Mouse (Mus musculus) lung, embryonic 14.5 days (tissue): ENCODE measurements at regions not wholly inside any gene's neighbourhood (a gene's known extent, or its start where the extent isn't known, plus 50 kb on each side); places are given as distances from the start of the nearest gene placed in this dataset.

Source experiments
- ATAC-seq: fragments of 200-750 bp; cut with Nextera tagmentation; 2 replicates; pipeline ENCODE4 v1.8.0; 2017; ENCODE audit warnings: mild to moderate bottlenecking, moderate TSS enrichment, moderate library complexity; ENCODE audit not compliant: insufficient read depth
- DNase-seq: peaks from one replicate; pipeline ENCODE4 v3.0.0-alpha.2; 2015
- H3K27ac ChIP-seq: fragments of 300-500 bp; sonication (generic); 2 replicates; pipeline ENCODE4 v1.5.1; 2014; ENCODE audit warnings: low read depth, mild to moderate bottlenecking, moderate library complexity
- H3K27me3 ChIP-seq: fragments of 300-500 bp; sonication (generic); 2 replicates; pipeline ENCODE4 v1.6.1; 2014; ENCODE audit warnings: low read length, control low read depth; ENCODE audit not compliant: insufficient read depth
- H3K36me3 ChIP-seq: fragments of 300-500 bp; sonication (generic); 2 replicates; pipeline ENCODE4 v1.6.1; 2014; ENCODE audit warnings: control low read depth; ENCODE audit not compliant: insufficient read depth
- H3K4me1 ChIP-seq: fragments of 300-500 bp; sonication (generic); 2 replicates; pipeline ENCODE4 v1.6.1; 2014; ENCODE audit warnings: antibody characterized with exemption, control low read depth; ENCODE audit not compliant: insufficient read depth
- H3K4me2 ChIP-seq: fragments of 300-500 bp; sonication (generic); 2 replicates; pipeline ENCODE4 v1.6.1; 2014; ENCODE audit warnings: mild to moderate bottlenecking
- H3K4me3 ChIP-seq: fragments of 300-500 bp; sonication (generic); 2 replicates; pipeline ENCODE4 v1.5.1; 2014; ENCODE audit warnings: low read depth, low read length
- H3K9ac ChIP-seq: fragments of 300-500 bp; sonication (generic); 2 replicates; pipeline ENCODE4 v1.6.1; 2014
- H3K9me3 ChIP-seq: fragments of 300-500 bp; sonication (generic); 2 replicates; pipeline ENCODE4 v1.6.1; 2016; ENCODE audit warnings: low read depth, low read length, control low read depth
- CTCF ChIP-seq: IDR thresholded peaks from 2 replicates; pipeline ENCODE4 v1.5.1; 2016; ENCODE audit warnings: antibody characterized with exemption, low read depth
- WGBS: fragments of 180-500 bp; shearing (Covaris S2); extraction: QIAGEN DNeasy Blood & Tissue Kit; methylation state at CpG from one replicate; pipeline ENCODE4 v1.1.7; 2014; 5-methylcytosine and 5-hydroxymethylcytosine counted together

DNA sequence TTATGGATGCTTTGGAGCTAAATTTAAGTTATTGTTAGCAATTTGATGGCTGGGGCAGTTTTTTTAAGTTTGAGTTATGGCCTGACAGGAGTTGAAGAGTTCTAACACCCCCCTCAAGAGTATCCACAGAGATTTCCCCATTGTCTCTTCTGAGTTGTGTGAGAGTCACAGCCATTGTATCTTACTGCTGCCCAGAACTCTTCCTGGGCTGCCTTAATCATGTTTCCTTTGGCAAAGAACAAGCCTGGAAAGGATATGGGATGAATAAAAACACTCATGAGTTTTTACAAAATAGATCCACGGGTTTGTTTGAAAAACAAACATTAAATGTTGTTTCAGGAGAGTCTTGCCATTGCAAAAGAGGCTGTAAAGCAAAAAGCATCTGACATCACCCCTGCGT lies 343.5 kb upstream of the Gm11146 start:
- Histone ChIP-seq H3K27me3 (no peaks in the 10 kb centered on the region), H3K9me3 (no peaks in the 10 kb centered on the region), H3K4me1 (no peaks in the 10 kb centered on the region), H3K4me3 (no peak overlapping the region), H3K27ac (no peak overlapping the region), H3K36me3 (no peaks in the 10 kb centered on the region), H3K4me2 (no peak overlapping the region), H3K9ac (no peak overlapping the region)
- no peak for ATAC-seq
- WGBS = 48% methylated on average over 2 of the region's 2 CpGs
- no peak for TF ChIP-seq CTCF
- no peak for DNase-seq

DNA sequence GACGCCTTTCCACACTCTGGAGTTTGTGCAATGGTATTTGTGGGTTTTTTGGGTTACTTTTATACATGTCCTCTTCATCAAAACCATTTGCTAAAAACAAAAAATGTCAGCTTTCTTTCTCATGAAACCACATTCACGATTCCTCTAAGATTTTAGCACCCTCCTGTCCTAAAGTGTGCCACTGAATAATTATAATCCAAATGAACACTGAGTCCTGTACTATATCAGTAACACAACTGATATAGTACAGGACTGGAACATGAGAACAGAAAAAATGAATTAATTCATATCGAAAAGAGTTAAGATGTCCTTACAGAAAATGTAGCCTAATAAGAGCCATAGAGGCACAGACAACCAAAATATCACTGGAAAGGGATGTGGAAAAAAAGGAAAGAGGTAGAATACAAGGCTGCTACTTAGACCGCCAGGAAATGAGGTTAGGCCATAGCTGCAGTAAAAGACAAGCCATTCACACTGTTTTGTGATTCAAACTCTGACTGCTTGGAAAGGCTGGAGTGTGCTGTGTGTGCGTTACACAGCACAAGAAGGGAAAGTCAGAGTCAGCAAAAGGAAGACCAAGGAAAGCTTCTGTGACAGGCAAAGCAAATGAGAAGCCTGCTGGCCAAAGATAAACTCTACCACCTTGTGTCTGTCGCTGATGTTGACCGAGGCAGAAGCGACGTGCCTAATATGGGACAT lies 329.3 kb upstream of the Gm11146 start:
- ATAC-seq (no peak), DNase-seq (no peak)
- WGBS = 73% methylated on average over 9 of the region's 9 CpGs
- Histone ChIP-seq H3K27me3 (no peaks in the 10 kb centered on the region), H3K4me2 (no peak overlapping the region), H3K27ac (no peak overlapping the region), H3K4me1 (no peaks in the 10 kb centered on the region), H3K9me3 (no peaks in the 10 kb centered on the region), H3K9ac (no peak overlapping the region), H3K4me3 (no peak overlapping the region), H3K36me3 (no peaks in the 10 kb centered on the region)
- TF ChIP-seq CTCF = no peak

GRCm38 (mm10) chr16:77914160-77915070 lies 312.5 kb upstream of the Gm11146 start:
- Histone ChIP-seq H3K4me1 (no peaks in the 10 kb centered on the region), H3K27ac (no peak overlapping the region), H3K9me3 (no peaks in the 10 kb centered on the region), H3K36me3 (no peaks in the 10 kb centered on the region), H3K9ac (no peak overlapping the region), H3K4me3 (no peak overlapping the region), H3K4me2 (no peak overlapping the region), H3K27me3 (no peaks in the 10 kb centered on the region)
- DNase-seq = no peak
- 61% methylated on average over 6 of the region's 6 CpGs for WGBS
- ATAC-seq = no peak
- no peak for TF ChIP-seq CTCF

GRCm38 (mm10) chr16:77894247-77894646 lies 292.4 kb upstream of the Gm11146 start:
- peak; percentile 14 for DNase-seq
- no peak for TF ChIP-seq CTCF

GRCm38 (mm10) chr16:77893690-77894089 lies 291.8 kb upstream of the Gm11146 start:
- Histone ChIP-seq H3K27ac (no peak overlapping the region), H3K27me3 (no peaks in the 10 kb centered on the region), H3K4me1 (0 out of 2 replicates have a peak, but pooled peaks cover 6% of the 10 kb centered on the region), H3K9ac (no peak overlapping the region), H3K9me3 (no peaks in the 10 kb centered on the region), H3K36me3 (no peaks in the 10 kb centered on the region), H3K4me3 (no peak overlapping the region), H3K4me2 (no peak overlapping the region)
- 68% methylated on average over 2 of the region's 2 CpGs for WGBS
- TF ChIP-seq CTCF = no peak
- DNase-seq = no peak
- ATAC-seq = no peak

More at GRCm38 (mm10) chr16:77894247-77894646, 292.4 kb upstream of the Gm11146 start:
- 41% methylated on average over 2 of the region's 2 CpGs for WGBS
- H3K4me3 ChIP-seq = no peak overlapping the region
- 0 out of 2 replicates have a peak, but pooled peaks cover 6% of the 10 kb centered on the region for H3K4me1 ChIP-seq
- H3K9me3 ChIP-seq = no peaks in the 10 kb centered on the region
- no peaks in the 10 kb centered on the region for H3K36me3 ChIP-seq
- no peaks in the 10 kb centered on the region for H3K27me3 ChIP-seq
- no peak for ATAC-seq
- H3K9ac ChIP-seq = no peak overlapping the region
- H3K27ac ChIP-seq = no peak overlapping the region
- H3K4me2 ChIP-seq = no peak overlapping the region

DNA sequence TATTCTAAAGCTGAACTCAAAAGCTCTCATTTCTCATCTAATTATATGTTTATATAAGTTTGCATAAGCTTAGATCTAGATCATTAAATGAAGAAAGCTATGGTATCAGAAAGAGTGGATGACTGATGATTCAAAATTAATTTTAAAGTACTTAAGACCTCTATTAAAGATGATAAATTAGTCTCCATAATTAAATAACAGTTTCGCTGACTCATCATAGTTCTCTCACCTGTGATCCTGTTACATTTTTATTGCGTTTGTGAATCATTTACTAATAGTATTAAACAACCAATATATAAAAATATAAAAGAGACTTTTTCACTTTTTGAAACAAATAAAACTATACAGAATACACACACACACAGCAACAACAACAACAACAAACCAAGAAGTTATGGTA lies 290.8 kb upstream of the Gm11146 start:
- DNase-seq (no peak), ATAC-seq (no peak)
- no peaks in the 10 kb centered on the region for H3K27me3 ChIP-seq
- no peak for TF ChIP-seq CTCF
- WGBS = 84% methylated on average over 2 of the region's 2 CpGs
- H3K9ac ChIP-seq = no peak overlapping the region
- no peaks in the 10 kb centered on the region for H3K36me3 ChIP-seq
- H3K27ac ChIP-seq = no peak overlapping the region
- H3K4me2 ChIP-seq = no peak overlapping the region
- H3K4me3 ChIP-seq = no peak overlapping the region
- H3K9me3 ChIP-seq = no peaks in the 10 kb centered on the region
- H3K4me1 ChIP-seq = 0 out of 2 replicates have a peak, but pooled peaks cover 6% of the 10 kb centered on the region

DNA sequence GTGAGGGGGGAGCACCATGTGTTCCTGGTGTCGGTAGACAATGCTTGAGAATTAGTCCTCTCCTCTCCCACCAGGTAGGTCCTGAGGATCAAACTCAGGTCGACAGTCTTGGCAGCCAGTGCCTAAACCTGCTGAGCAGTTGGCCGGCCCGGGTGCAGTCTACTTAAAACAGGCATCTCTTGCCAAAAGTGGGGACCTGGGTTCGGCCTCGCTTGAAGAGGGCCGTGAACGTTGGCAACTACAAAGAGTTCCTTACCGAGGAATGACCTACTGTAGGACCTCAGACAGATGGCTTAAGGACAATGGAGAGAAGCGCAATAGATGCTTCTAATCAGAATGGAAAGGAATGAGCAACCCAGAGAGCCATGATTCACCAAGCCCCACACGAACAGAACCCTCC lies 287.5 kb upstream of the Gm11146 start:
- no peaks in the 10 kb centered on the region for H3K27me3 ChIP-seq
- ATAC-seq = no peak
- TF ChIP-seq CTCF = no peak
- H3K27ac ChIP-seq = no peak overlapping the region
- H3K9ac ChIP-seq = no peak overlapping the region
- no peak for DNase-seq
- no peaks in the 10 kb centered on the region for H3K9me3 ChIP-seq
- H3K4me3 ChIP-seq = no peak overlapping the region
- 86% methylated on average over 11 of the region's 11 CpGs for WGBS
- no peaks in the 10 kb centered on the region for H3K36me3 ChIP-seq
- H3K4me2 ChIP-seq = no peak overlapping the region
- H3K4me1 ChIP-seq = 0 out of 2 replicates have a peak, but pooled peaks cover 6% of the 10 kb centered on the region
